Comparison of ENCODE assay signal across 8 mouse cellular contexts in the genomic region with DNA sequence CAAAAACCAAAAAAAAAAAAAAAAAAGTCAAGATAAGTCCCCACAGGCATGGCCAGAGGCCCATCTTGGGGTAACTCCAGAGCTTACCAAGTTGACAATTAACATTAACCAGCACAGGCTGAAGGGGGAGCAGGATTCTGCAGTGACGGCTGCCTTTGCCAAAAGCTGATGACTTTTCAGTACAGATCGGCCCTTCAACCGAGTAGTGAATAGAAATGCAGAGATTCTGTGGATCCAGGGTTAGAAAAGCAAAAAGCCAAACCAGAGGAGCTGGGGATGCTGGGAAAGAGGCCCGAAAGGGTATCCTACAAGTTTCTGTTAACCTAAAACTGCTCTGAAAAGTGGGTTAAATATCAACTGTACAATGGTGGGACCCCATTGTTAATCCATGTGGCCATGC. TPM values are rescaled to one million over a fixed set of nuclear protein-coding genes. Genes with fewer than 3 reads are reported as not detected.
DNase-seq lines count a peak whose midpoint lies in the region; ATAC-seq and TF ChIP-seq lines count a peak whose summit lies in the region.

No protein-coding gene starts in this region.

- H3K9ac ChIP-seq in lung, embryonic 16.5 days (ENCODE audit: low read length), result peak overlapping the region; percentile 78

- peaks cover 1% of the 10 kb centered on the region; the same call in 1 of the 2 replicates for H3K9me3 ChIP-seq in E14TG2a.4 (ENCODE audit: low read length)
- H3K9me3 ChIP-seq in lung, embryonic 16.5 days (ENCODE audit: control insufficient read depth, low read length), result no peaks in the 10 kb centered on the region

- H3K4me2 ChIP-seq in lung, embryonic 16.5 days (ENCODE audit: low read depth, low read length), result peak overlapping the region; percentile 55

- peaks cover 35% of the 10 kb centered on the region for H3K27me3 ChIP-seq in E14TG2a.4 (ENCODE audit: insufficient read depth, low read length)
- no peaks in the 10 kb centered on the region for H3K27me3 ChIP-seq in lung, embryonic 16.5 days (ENCODE audit: control insufficient read depth, insufficient read depth, low read depth, low read length)

- ATAC-seq in lung, embryonic 16.5 days (ENCODE audit: low read depth), result peak; percentile 53

- 25% methylated on average over 4 of the region's 4 CpGs for WGBS in lung, embryonic 16.5 days

- no peak for TF ChIP-seq CTCF in E14TG2a.4 (conservative IDR thresholded peaks at IDR 0.05; ENCODE audit: low read length)

- DNase-seq in Muller cell, postnatal 12 days (ENCODE audit: inconsistent ontology term), result peak; percentile 38
- DNase-seq in heart, adult 9 months (ENCODE audit: low spot score in 2 of 2), result peak; percentile 44 to 47
- DNase-seq in kidney, adult 9 months, result peak; percentile 80
- peak; percentile 45 for DNase-seq in yolk sac, embryonic 10.5 days (ENCODE audit: low spot score)
- no peak for DNase-seq in cerebellum, adult 9-11 months
- DNase-seq in left cerebral cortex, postnatal 36 days (ENCODE audit: low spot score in 2 of 2), result no peak

- H3K4me1 ChIP-seq in E14TG2a.4 (replicated peaks; ENCODE audit: low read depth, low read length), result peaks cover 38% of the 10 kb centered on the region
- peaks cover 10% of the 10 kb centered on the region; the same call in 1 of the 2 replicates for H3K4me1 ChIP-seq in lung, embryonic 16.5 days (replicated peaks; ENCODE audit: control insufficient read depth, insufficient read depth, low read length)

- peak overlapping the region; percentile 99 for H3K27ac ChIP-seq in lung, embryonic 16.5 days (ENCODE audit: low read length)

- intact Hi-C loops in left cerebral cortex, postnatal 36 days (cut with DNase I), result no loop called here

- H3K4me3 ChIP-seq in E14TG2a.4 (replicated peaks; ENCODE audit: low read length), result peak overlapping the region; percentile 74
- H3K4me3 ChIP-seq in lung, embryonic 16.5 days (ENCODE audit: low read length), result peak overlapping the region; percentile 58

- H3K36me3 ChIP-seq in E14TG2a.4 (ENCODE audit: insufficient read depth, low read length), result no peaks in the 10 kb centered on the region
- no peaks in the 10 kb centered on the region for H3K36me3 ChIP-seq in lung, embryonic 16.5 days (ENCODE audit: control insufficient read depth, insufficient read depth, low read length)

RNA-seq across cellular contexts. Expression of gene Skor1, which starts 40.2 kb away (rescaled TPM):
- 0.09 TPM in 1 of 2 replicates, not detected in the other for polyA plus RNA-seq in lung, embryonic 16.5 days (2015; fragmentation: Nextera tagmentation; extraction: Ambion mirVana)
- total RNA-seq in left cerebral cortex, postnatal 36 days (2021), result under 1 TPM; 0.18 to 0.22 TPM

Comparison
In these comparisons a context has a peak if more than half of its experiments do, and no peak if none do; other contexts are left out.
1. DNase-seq: peak in Muller cell, postnatal 12 days (single experiment), heart, adult 9 months (2 of 2), kidney, adult 9 months (single experiment) and yolk sac, embryonic 10.5 days (single experiment); none in cerebellum, adult 9-11 months (single experiment) and left cerebral cortex, postnatal 36 days (0 of 2).